Mouse (Mus musculus): Measurements from ENCODE around the gene Btg2. TPM values are rescaled to one million over a fixed set of nuclear protein-coding genes. Genes with fewer than 3 reads are reported as not detected.

Gene Btg2
- polyA plus RNA-seq, 1 experiment from 2014 or later: 6.0 TPM

DNA sequence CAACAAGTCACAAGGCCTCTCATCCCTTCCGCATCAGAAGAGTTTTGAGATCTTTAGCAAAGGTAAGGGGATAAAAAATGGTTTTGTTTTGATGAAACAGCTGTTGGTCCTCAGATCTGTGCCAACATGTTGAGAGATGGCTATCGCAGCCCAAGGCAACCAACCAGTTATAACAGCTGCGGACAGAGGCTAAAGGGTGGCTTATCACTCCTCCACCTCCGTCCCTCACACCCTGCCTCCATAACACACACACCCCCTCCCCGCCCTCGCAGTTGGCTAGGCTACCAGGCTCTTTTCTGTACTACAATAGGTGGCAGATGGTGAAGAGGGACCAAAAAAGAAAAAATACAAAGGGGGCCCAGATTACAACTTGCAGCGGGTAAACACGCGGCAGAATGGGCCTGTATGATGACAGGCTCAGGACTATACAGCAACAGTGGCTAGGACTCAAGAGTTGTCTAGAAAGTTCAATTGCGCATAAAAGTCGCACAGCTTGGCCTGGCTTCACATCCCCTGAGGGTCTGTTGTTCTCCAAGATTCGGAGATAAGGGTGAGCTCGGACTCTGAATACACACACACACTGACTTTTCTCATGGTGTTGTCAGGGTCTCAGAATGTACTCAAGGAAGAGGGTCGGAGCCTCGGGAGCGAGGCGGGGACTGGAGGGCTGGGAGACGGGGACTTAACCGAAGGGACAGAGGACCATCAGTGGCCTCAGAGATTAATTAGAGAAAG is 692 bp downstream of the Btg2 start:
- Histone ChIP-seq H3K4me3 (ENCODE audit: inconsistent target) (peak overlapping the region; percentile 94), H3K27ac (peak overlapping the region; percentile 71), H3K36me3 (ENCODE audit: inconsistent target) (peaks cover 12% of the 10 kb centered on the region; the same call in 1 of the 2 replicates), H3K79me2 (ENCODE audit: inconsistent target) (peaks cover 30% of the 10 kb centered on the region)
- WGBS (ENCODE audit: missing documents): 2% methylated on average over 19 of the region's 19 CpGs

DNA sequence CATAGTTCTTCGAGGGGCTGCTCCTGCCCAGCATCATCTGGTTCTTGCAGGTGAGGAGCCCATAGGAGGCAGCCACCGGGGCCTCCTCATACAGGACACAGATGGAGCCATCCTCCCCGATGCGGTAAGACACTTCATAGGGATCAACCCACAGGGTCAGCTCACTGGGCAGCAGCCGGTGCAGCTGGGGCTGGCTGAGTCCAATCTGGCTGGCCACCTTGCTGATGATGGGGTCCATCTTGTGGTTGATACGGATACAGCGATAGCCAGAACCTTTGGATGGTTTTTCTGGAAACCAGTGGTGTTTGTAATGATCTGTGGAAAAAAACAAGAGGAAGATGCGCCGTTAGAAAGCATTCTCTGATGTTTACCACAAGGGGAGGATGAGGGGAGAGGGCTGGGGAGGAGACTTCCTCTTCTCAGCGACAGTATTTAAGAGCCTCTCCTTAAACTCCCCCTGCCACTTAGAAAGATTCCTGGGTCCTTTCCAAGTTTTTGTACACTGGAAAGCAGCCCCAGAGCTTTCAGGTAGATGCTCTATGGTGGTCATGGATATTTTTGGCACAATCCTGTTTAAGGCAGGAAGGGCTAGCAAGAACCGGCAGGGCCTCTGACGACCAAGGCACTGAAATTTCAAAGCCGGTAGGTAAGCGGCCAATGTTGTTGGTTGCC is 1.4 kb downstream of the Btg2 start:
- Histone ChIP-seq H3K4me3 (ENCODE audit: inconsistent target) (peak overlapping the region; percentile 94), H3K36me3 (ENCODE audit: inconsistent target) (peaks cover 12% of the 10 kb centered on the region; the same call in 1 of the 2 replicates), H3K79me2 (ENCODE audit: inconsistent target) (peaks cover 30% of the 10 kb centered on the region), H3K27ac (peak overlapping the region; percentile 71)
- WGBS (ENCODE audit: missing documents): 16% methylated on average over 14 of the region's 14 CpGs

DNA sequence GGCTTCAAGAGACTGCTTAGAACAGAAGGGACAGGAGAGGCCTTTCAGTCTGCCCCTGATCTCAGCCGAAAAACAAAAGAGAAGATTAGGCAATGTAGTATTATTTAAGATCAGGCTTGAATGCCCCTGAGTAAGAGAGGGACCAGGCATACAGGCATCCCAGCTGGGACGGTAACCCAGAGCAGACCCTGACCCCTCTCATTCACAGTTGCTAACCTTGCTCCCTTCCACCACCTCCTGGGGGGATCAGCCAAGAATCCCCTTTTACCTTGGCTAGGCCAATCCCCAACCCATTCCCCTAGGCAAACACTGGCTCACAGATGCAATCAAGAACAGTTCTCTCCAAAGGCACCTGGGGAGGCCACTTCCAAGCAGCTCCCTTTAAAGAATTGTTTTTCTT is 2.1 kb downstream of the Btg2 start:
- H3K4me3 ChIP-seq (ENCODE audit: inconsistent target): no peak overlapping the region
- 93% methylated on average over 2 of the region's 2 CpGs for WGBS (ENCODE audit: missing documents)
- H3K36me3 ChIP-seq (ENCODE audit: inconsistent target): peaks cover 12% of the 10 kb centered on the region; the same call in 1 of the 2 replicates
- peaks cover 30% of the 10 kb centered on the region for H3K79me2 ChIP-seq (ENCODE audit: inconsistent target)
- no peak overlapping the region for H3K27ac ChIP-seq

DNA sequence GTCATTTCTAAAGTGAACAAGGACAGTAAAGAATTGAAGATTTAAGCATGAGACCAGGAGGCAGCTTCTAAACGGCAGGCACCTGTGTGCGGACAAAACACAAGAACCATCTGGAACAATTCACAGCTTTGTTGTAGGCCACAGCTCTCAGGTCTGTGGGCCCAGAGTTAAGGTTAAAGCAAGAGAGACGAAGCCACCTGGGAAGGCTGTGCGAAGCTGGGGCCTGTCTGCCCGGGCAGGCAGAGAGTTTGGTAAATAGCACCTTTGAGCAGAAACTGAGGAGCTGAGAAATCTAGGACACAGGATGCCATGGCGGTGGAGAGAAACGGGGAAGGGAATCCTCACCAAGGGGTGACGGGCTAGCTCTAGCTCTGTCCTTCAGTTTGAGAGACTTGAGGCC is 3.4 kb downstream of the Btg2 start:
- no peak overlapping the region for H3K27ac ChIP-seq
- peaks cover 12% of the 10 kb centered on the region; the same call in 1 of the 2 replicates for H3K36me3 ChIP-seq (ENCODE audit: inconsistent target)
- H3K4me3 ChIP-seq (ENCODE audit: inconsistent target): no peak overlapping the region
- H3K79me2 ChIP-seq (ENCODE audit: inconsistent target): peaks cover 30% of the 10 kb centered on the region
- WGBS (ENCODE audit: missing documents): 98% methylated on average over 8 of the region's 8 CpGs

DNA sequence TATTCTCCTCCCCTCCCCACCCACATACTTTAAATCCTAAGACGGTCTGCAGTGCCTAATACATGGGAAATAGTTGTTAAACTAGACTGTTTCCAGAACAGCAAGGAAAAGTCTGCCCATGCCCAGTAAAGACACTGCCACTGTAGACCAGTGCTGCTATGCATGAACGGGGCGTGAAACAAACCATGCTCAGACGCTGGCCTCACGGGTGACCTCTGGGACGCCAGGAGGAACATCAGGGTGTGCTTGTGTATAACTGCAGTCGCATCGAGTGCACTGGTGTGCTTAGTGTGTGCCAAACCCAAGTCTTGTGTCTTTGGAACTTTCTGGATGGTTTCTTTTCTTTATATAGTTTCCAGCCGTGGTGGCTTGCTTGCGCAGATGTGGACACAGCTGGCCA is 4.3 kb downstream of the Btg2 start:
- H3K79me2 ChIP-seq (ENCODE audit: inconsistent target): peaks cover 30% of the 10 kb centered on the region
- WGBS (ENCODE audit: missing documents): 95% methylated on average over 10 of the region's 10 CpGs
- H3K36me3 ChIP-seq (ENCODE audit: inconsistent target): peaks cover 12% of the 10 kb centered on the region; the same call in 1 of the 2 replicates
- no peak overlapping the region for H3K4me3 ChIP-seq (ENCODE audit: inconsistent target)
- H3K27ac ChIP-seq: no peak overlapping the region

DNA sequence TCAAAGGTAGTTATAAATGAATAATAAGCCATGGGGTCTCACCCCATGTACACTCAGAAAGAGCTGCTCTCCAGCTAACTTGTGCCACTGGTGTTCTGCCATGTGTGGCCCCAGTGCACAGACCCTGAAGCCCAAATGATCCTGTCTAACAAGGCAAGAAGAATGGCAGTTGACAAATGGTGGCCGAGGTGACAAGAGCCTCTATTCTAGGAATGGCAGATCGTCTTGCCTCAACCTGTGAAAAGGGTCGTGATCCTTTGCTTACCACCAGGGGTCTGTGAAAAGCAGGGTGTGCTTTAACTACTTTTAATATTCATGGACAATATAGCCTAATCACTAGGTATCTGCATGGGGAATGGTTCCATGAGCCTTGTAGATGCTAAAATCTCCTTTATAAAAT is 4.7 kb downstream of the Btg2 start:
- 91% methylated on average over 3 of the region's 3 CpGs for WGBS (ENCODE audit: missing documents)
- Histone ChIP-seq H3K4me3 (ENCODE audit: inconsistent target) (no peak overlapping the region), H3K36me3 (ENCODE audit: inconsistent target) (peaks cover 12% of the 10 kb centered on the region; the same call in 1 of the 2 replicates), H3K79me2 (ENCODE audit: inconsistent target) (peaks cover 30% of the 10 kb centered on the region), H3K27ac (no peak overlapping the region)

DNA sequence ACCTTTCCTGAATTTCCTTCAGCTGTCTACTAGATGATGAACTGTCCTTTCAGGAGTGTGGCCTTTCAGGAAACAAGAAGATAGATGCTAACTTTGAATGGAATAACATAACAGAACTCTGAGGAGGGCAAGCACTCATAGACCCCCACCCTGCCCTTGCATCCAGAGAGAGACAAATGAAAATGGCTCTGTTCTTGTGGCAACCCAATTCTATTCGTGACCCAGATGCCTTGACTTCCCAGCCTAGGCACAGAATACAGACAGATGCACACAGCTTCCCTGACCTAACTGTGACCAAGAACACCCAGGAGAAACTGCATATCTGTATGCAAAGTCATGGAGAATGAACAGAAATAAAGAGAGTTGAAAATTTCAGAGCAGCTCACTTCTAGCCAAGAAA is 5.3 kb downstream of the Btg2 start:
- peaks cover 27% of the 10 kb centered on the region for H3K79me2 ChIP-seq (ENCODE audit: inconsistent target)
- no peak overlapping the region for H3K4me3 ChIP-seq (ENCODE audit: inconsistent target)
- H3K36me3 ChIP-seq (ENCODE audit: inconsistent target): peaks cover 12% of the 10 kb centered on the region; the same call in 1 of the 2 replicates
- WGBS (ENCODE audit: missing documents): 91% methylated on average over 1 of the region's 1 CpGs
- H3K27ac ChIP-seq: no peak overlapping the region

DNA sequence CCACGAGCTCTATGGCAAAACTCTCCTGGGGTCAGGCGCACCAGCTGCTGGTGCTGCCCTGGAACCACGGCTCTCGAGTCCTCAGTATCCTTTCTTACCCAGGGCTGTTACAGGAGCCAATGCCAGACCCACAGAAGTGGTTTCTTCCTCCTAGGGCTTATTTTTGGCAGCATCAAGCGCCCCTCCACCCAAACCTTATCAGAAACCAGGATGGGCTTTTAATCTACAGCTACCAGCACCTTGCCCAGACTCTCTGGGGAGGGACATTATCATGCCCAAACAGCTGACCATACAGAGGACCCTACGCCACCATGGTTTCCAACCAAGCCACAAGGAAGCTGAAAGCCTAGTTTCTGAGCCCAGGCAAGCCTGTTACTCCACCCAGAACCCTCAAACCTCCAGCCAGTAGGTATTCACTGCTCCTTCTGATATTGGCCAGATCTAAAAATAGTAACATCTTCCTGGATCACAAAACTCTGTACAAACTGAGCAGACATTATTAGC is 5.8 kb downstream of the Btg2 start:
- Histone ChIP-seq H3K36me3 (ENCODE audit: inconsistent target) (peaks cover 12% of the 10 kb centered on the region; the same call in 1 of the 2 replicates), H3K27ac (no peak overlapping the region), H3K79me2 (ENCODE audit: inconsistent target) (peaks cover 22% of the 10 kb centered on the region), H3K4me3 (ENCODE audit: inconsistent target) (no peak overlapping the region)
- WGBS (ENCODE audit: missing documents): 60% methylated on average over 6 of the region's 6 CpGs

DNA sequence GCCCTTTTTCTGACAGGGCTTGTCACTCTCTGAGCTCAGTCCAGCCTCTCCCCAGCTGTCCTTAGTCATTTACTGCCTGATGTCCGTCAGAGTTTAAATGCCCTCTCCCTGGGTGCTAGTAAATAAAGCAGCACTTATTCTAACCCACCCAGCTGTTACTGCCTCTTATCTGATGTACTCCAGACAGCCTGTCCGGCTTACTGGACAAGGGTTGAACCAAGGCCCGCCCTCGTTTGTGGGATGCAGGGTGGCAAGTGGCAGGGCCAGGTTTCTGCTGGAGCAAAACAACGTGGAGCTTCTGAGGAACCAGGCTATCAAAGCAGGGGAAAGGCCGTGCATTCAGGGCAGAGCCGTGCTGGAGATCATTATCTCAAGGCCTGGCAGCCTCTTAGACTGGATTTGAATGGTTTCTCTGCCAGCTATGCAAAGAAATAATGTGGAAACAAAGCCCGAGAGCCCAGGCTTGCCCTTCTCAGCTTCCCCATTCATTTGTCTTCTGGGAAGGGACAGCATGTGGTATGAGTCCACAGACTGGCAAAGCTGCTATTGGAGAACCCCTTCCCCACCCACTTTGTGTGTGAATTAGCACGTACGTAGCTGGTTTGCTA is 7.4 kb downstream of the Btg2 start:
- peaks cover 6% of the 10 kb centered on the region; the same call in 1 of the 2 replicates for H3K79me2 ChIP-seq (ENCODE audit: inconsistent target)
- peaks cover 5% of the 10 kb centered on the region; the same call in 1 of the 2 replicates for H3K36me3 ChIP-seq (ENCODE audit: inconsistent target)
- H3K27ac ChIP-seq: no peak overlapping the region
- WGBS (ENCODE audit: missing documents): 77% methylated on average over 10 of the region's 10 CpGs
- H3K4me3 ChIP-seq (ENCODE audit: inconsistent target): no peak overlapping the region

DNA sequence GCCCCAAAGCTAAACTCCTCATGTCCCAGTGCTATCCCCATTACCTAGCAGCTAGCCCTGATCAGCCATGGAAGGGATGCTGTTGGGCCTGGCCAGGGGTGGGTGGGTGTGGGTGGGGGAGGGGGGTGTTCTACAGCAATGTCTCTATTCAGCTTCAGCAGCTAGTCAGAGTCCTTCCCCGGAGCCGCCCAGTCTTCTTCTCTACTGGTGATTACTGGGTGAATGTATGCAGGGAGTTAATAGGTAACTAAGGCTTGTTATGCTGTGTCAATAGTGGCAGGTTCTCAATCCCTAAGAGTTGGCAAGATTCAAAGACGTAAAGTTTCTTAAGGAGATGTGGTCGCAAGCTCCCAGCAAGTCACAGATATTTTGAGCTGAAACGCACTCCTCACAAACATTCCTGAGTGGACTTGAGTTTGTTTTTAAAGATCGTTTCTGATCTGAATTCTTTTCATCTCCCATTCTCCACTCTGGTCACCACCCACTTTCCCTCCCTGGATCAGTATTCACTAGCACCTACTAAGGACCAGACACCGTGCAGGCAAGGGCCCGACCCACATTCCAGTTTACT is 8.7 kb downstream of the Btg2 start:
- WGBS (ENCODE audit: missing documents): 87% methylated on average over 8 of the region's 8 CpGs
- H3K27ac ChIP-seq: no peak overlapping the region
- no peaks in the 10 kb centered on the region for H3K79me2 ChIP-seq (ENCODE audit: inconsistent target)
- H3K4me3 ChIP-seq (ENCODE audit: inconsistent target): no peak overlapping the region
- no peaks in the 10 kb centered on the region; the same call in 1 of the 2 replicates for H3K36me3 ChIP-seq (ENCODE audit: inconsistent target)

DNA sequence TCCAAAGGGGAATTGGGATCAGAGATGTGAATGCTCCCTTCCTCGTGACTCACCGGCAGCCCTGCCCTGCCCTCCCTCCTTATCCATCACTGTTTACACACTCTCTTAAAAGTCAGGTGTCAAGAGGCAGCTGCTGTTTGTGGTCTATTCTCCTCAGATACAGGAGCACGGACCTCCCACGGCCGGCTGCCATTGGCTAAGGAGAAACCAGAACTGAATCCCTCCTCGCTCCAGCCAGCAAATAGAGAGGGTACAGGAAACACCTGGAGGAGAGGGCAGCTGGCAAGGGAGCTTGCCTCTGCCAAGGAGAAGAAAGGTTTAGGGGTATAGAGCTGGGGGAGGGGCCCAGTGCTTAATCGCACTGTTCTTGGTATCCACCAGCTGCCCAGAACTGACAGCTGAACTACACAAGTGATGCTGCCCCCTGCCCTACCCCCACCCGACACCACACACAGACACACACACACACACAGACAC is 11.7 kb downstream of the Btg2 start:
- Histone ChIP-seq H3K4me3 (ENCODE audit: inconsistent target) (no peak overlapping the region), H3K79me2 (ENCODE audit: inconsistent target) (no peaks in the 10 kb centered on the region), H3K27ac (no peak overlapping the region), H3K36me3 (ENCODE audit: inconsistent target) (no peaks in the 10 kb centered on the region)
- 22% methylated on average over 8 of the region's 8 CpGs for WGBS (ENCODE audit: missing documents)

DNA sequence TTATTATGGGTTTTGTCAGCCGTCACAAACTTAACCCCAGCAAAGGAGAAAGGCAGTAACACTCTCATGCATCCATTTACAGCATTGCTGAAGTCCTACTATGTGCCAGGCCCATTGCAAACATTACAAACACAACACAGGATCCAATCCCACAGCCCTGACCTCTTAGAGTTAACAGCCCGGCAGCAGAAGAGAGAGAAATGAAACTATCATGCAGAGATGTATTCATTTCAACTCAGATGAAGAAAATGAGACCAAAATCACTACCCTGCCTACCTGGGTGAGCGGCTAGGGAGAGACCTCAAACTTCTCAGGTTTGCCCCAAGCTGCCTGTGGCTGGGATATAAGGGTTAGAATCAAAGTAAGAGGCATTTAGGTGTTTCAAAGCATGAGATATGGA is 12.4 kb downstream of the Btg2 start:
- no peak overlapping the region for H3K4me3 ChIP-seq (ENCODE audit: inconsistent target)
- 72% methylated on average over 2 of the region's 3 CpGs for WGBS (ENCODE audit: missing documents)
- H3K27ac ChIP-seq: no peak overlapping the region

DNA sequence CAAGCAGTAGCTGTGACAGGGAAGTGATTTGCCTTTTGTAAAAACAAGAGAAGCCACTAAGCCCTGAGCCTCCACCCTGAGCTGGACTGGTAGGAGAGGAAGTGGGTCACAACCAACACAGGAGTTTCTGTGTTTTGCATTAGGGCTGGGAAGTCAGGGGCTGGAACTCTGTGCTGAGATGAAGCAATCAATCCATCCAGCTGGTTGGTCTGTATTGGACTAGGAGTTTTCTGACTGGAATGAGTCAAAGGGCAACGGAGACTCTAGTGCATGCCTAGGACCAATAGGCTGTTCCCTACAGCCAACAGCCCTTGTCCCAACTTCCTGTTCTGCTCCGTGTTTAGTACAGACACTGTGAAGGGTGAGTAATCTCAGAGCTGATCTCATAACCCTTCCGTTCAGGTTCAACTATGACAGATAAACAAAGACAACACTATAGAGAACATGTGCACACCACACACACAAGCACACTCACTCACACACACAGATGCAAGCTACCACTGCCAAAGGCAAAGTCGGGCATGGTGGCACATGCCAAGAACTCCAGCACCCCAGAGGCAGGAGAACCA is 13.6 kb downstream of the Btg2 start:
- 5% methylated on average over 4 of the region's 4 CpGs for WGBS (ENCODE audit: missing documents)
- Histone ChIP-seq H3K4me3 (ENCODE audit: inconsistent target) (no peak overlapping the region), H3K36me3 (ENCODE audit: inconsistent target) (no peaks in the 10 kb centered on the region), H3K27ac (peak overlapping the region; percentile 81), H3K79me2 (ENCODE audit: inconsistent target) (no peaks in the 10 kb centered on the region)

More for the DNA sequence above, 12.4 kb downstream of the Btg2 start:
- H3K36me3 ChIP-seq (ENCODE audit: inconsistent target): no peaks in the 10 kb centered on the region
- H3K79me2 ChIP-seq (ENCODE audit: inconsistent target): no peaks in the 10 kb centered on the region

DNA sequence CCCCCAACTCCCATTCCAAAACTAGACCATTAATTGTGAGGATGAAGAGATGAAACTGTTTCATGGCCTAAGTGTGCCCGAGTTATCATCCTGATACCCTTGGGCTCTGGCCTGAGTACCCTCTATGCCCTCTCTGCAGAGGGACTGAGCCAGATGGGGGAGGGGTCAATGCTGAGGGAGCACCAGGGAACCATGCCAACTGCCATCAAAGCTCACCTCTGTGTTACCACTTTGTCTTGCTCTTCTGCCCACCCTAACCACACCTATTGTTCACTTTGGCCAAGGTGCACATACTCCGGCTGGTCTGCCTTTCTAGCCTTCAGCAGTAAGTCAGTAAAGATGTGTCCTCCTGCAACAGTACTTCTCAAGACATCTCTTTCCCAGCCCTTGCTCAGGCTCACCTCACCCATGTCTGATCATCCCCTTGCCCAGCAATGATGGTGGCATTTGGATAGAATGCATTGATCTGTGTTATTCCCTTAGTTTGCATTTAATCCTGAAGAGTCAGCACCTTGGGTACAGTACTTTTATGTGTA is 14.6 kb downstream of the Btg2 start:
- no peak overlapping the region for H3K4me3 ChIP-seq (ENCODE audit: inconsistent target)
- H3K36me3 ChIP-seq (ENCODE audit: inconsistent target): no peaks in the 10 kb centered on the region
- WGBS (ENCODE audit: missing documents): 100% methylated on average over 2 of the region's 2 CpGs
- peak overlapping the region; percentile 81 for H3K27ac ChIP-seq
- H3K79me2 ChIP-seq (ENCODE audit: inconsistent target): no peaks in the 10 kb centered on the region

All from macrophage (primary cell).